Mouse (Mus musculus) MEL (cell line): ENCODE results near the gene Cd101.

Experiments used
- EP300 ChIP-seq, 2 experiments: IDR thresholded peaks; 2 replicates each; pipeline ENCODE4 v1.6.1; 2011; ENCODE audit warnings: improper control_type of control experiment in 2 of 2, low read length in 2 of 2, low read depth in 1 of 2, mild to moderate bottlenecking in 1 of 2
- HCFC1 ChIP-seq: IDR thresholded peaks from 2 replicates; pipeline ENCODE4 v1.6.1; 2012; ENCODE audit warnings: low read depth, mild to moderate bottlenecking, inconsistent platforms, low read length, improper control_type of control experiment, moderate library complexity
- MYB ChIP-seq: IDR thresholded peaks from 2 replicates; pipeline ENCODE4 v1.6.1; 2011; ENCODE audit warnings: mild to moderate bottlenecking, low read depth, low read length, improper control_type of control experiment
- SMC3 ChIP-seq: IDR thresholded peaks from 2 replicates; pipeline ENCODE4 v1.6.1; 2011; ENCODE audit warnings: low read depth, low read length, improper control_type of control experiment
- UBTF ChIP-seq: IDR thresholded peaks from 2 replicates; pipeline ENCODE4 v1.6.1; 2012; ENCODE audit warnings: low read depth, mild to moderate bottlenecking, inconsistent platforms, low read length, improper control_type of control experiment, moderate library complexity, borderline replicate concordance; ENCODE audit not compliant: insufficient read depth

DNA sequence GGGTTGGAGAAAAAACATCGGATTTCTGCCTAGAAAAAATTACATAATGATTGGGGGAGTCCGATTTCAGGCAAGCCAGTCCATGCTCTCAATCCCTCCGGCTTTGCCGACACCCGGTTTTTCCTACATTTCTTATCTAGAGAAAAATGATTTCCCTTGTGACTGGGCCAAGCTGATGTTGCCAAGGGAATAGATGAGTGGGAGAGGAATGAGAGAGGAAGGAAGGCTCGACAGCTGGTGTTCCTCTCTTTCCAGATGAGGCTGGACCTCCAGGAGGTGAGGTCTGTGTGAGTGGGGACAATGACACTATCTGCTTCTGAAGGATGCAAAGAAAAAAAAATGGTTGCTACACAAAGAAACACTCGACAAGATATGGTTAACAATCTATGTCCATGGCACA, 36.2 kb downstream of the Cd101 start:
- no peak for TF ChIP-seq MYB
- no peak for TF ChIP-seq UBTF
- no peak for TF ChIP-seq HCFC1
- no peak for TF ChIP-seq SMC3
- TF ChIP-seq EP300 (IDR thresholded peaks at IDR 0.05; ENCODE audit: low read depth in 1 of 2, low read length in 2 of 2): no peak
